Mouse (Mus musculus) thymus, adult 2 months (tissue): ENCODE data around the gene Krtap1-3.
"Not testable (repeated sequence)": the region's sequence is repeated elsewhere in the genome, so short reads cannot be mapped to it uniquely, and the experiment has no call there.

Experiments
- CTCF ChIP-seq: fragments of 200-500 bp; IDR thresholded peaks from 2 replicates; pipeline ENCODE4 v1.5.1; 2012; ENCODE audit warnings: mild to moderate bottlenecking, control low read depth, low read length, moderate library complexity, borderline replicate concordance; ENCODE audit not compliant: control insufficient read depth, poor library complexity, insufficient read depth; ENCODE audit errors: extremely low read depth
- POLR2A ChIP-seq: fragments of 200-500 bp; IDR thresholded peaks from 2 replicates; pipeline ENCODE4 v1.6.1; 2012; ENCODE audit warnings: mild to moderate bottlenecking, low read length, control low read depth, moderate library complexity; ENCODE audit not compliant: control insufficient read depth, poor library complexity, insufficient read depth; ENCODE audit errors: extremely low read depth

GRCm38 (mm10) chr11:99597742-99598141 lies 6.6 kb upstream of the Krtap1-3 start, which contains the start of gene Krtap9-3:
- TF ChIP-seq CTCF, POLR2A: not testable (repeated sequence)
